Mouse (Mus musculus) CH12.LX (cell line): ENCODE measurements at regions not wholly inside any gene's neighbourhood (a gene's known extent, or its start where the extent isn't known, plus 50 kb on each side); places are given as distances from the start of the nearest gene placed in this dataset.

Experiments
- DNase-seq: peaks from one replicate; pipeline ENCODE4 v3.0.0-alpha.2; 2013; ENCODE audit errors: extremely low read depth
- H3K27ac ChIP-seq: 2 replicates; pipeline ENCODE4 v1.5.1; 2012; ENCODE audit warnings: low read depth, mild to moderate bottlenecking, control low read depth, moderate library complexity; ENCODE audit not compliant: insufficient read depth
- H3K27me3 ChIP-seq: replicated peaks from 2 replicates; pipeline ENCODE3; 2012; ENCODE audit warnings: inconsistent platforms
- H3K36me3 ChIP-seq, 2 experiments: replicated peaks in 1 of 2; 2 replicates each; pipeline versions ENCODE3 to v1.6.1; 2012; ENCODE audit warnings: inconsistent platforms in 1 of 2, low read length in 1 of 2, mild to moderate bottlenecking in 1 of 2, mixed read lengths in 1 of 2, moderate library complexity in 1 of 2; ENCODE audit not compliant: control insufficient read depth in 1 of 2, insufficient read depth in 1 of 2
- H3K4me1 ChIP-seq, 2 experiments: 2 replicates each; pipeline ENCODE4 v1.6.1; 2012; ENCODE audit warnings: inconsistent platforms in 1 of 2, moderate library complexity in 1 of 2; ENCODE audit not compliant: insufficient read depth in 2 of 2, control insufficient read depth in 1 of 2
- H3K4me2 ChIP-seq: 2 replicates; pipeline ENCODE4 v1.6.1; 2012; ENCODE audit warnings: low read depth, mild to moderate bottlenecking, control low read depth; ENCODE audit not compliant: poor library complexity, insufficient read depth, severe bottlenecking
- H3K4me3 ChIP-seq, 3 experiments: fragments of 150-350 bp in 1 of 3; sonication (generic) in 1 of 3; replicated peaks in 1 of 3; 2 replicates each; pipeline versions ENCODE3 to v1.5.1; 2011 to 2012; ENCODE audit warnings: low read depth in 2 of 3, low read length in 2 of 3, mild to moderate bottlenecking in 2 of 3, moderate library complexity in 2 of 3, control low read depth in 1 of 3, improper control_type of control experiment in 1 of 3, inconsistent platforms in 1 of 3, mixed read lengths in 1 of 3; ENCODE audit not compliant: poor library complexity in 1 of 3
- H3K79me2 ChIP-seq: replicated peaks from 2 replicates; pipeline ENCODE4 v1.6.1; 2012; ENCODE audit warnings: mild to moderate bottlenecking, moderate library complexity; ENCODE audit not compliant: control insufficient read depth, poor library complexity, insufficient read depth, severe bottlenecking; ENCODE audit errors: extremely low read depth
- H3K9ac ChIP-seq: 2 replicates; pipeline ENCODE4 v1.6.1; 2012; ENCODE audit warnings: low read depth, mild to moderate bottlenecking, control low read depth, moderate library complexity; ENCODE audit not compliant: insufficient read depth
- H3K9me3 ChIP-seq: replicated peaks from 2 replicates; pipeline ENCODE3; 2012; ENCODE audit warnings: low read length, inconsistent platforms, mixed read lengths
- BHLHE40 ChIP-seq: IDR thresholded peaks from 2 replicates; pipeline ENCODE4 v1.6.1; 2011; ENCODE audit warnings: mild to moderate bottlenecking, low read depth, low read length, improper control_type of control experiment
- CHD2 ChIP-seq: IDR thresholded peaks from 2 replicates; pipeline ENCODE4 v1.6.1; 2011; ENCODE audit warnings: low read length, improper control_type of control experiment
- CTCF ChIP-seq, 2 experiments: IDR thresholded peaks in 1 of 2; conservative IDR thresholded peaks in 1 of 2; 2 replicates each; pipeline ENCODE4 v1.5.1; 2011 to 2012; ENCODE audit warnings: low read depth in 2 of 2, low read length in 2 of 2, improper control_type of control experiment in 1 of 2, inconsistent platforms in 1 of 2, mild to moderate bottlenecking in 1 of 2, moderate library complexity in 1 of 2
- E2F4 ChIP-seq: IDR thresholded peaks from 2 replicates; pipeline ENCODE4 v1.6.1; 2011; ENCODE audit warnings: low read depth, low read length, improper control_type of control experiment; ENCODE audit not compliant: insufficient replicate concordance
- ELF1 ChIP-seq: IDR thresholded peaks from 2 replicates; pipeline ENCODE4 v1.6.1; 2014; ENCODE audit warnings: low read depth, mild to moderate bottlenecking, inconsistent platforms, low read length, improper control_type of control experiment
- EP300 ChIP-seq: IDR thresholded peaks from 2 replicates; pipeline ENCODE4 v1.6.1; 2011; ENCODE audit warnings: low read length, improper control_type of control experiment
- GABPA ChIP-seq: IDR thresholded peaks from 2 replicates; pipeline ENCODE4 v1.6.1; 2012; ENCODE audit warnings: low read depth, low read length, improper control_type of control experiment, inconsistent platforms; ENCODE audit not compliant: insufficient replicate concordance
- HCFC1 ChIP-seq: IDR thresholded peaks from 2 replicates; pipeline ENCODE4 v1.6.1; 2012; ENCODE audit warnings: low read depth, mild to moderate bottlenecking, inconsistent platforms, low read length, improper control_type of control experiment
- IRF4 ChIP-seq: IDR thresholded peaks from 2 replicates; pipeline ENCODE4 v1.6.1; 2014; ENCODE audit warnings: low read depth, mild to moderate bottlenecking, inconsistent platforms, low read length, improper control_type of control experiment
- JUN ChIP-seq: IDR thresholded peaks from 2 replicates; pipeline ENCODE4 v1.6.1; 2011; ENCODE audit warnings: low read depth, mild to moderate bottlenecking, low read length, improper control_type of control experiment, moderate library complexity; ENCODE audit not compliant: insufficient read depth
- JUND ChIP-seq: conservative IDR thresholded peaks from 2 replicates; pipeline ENCODE4 v1.6.1; 2011; ENCODE audit warnings: low read depth, low read length, improper control_type of control experiment
- KAT2A ChIP-seq: IDR thresholded peaks from 2 replicates; pipeline ENCODE4 v1.6.1; 2012; ENCODE audit warnings: low read length, improper control_type of control experiment, inconsistent platforms; ENCODE audit not compliant: insufficient replicate concordance
- MAX ChIP-seq: IDR thresholded peaks from 2 replicates; pipeline ENCODE4 v1.6.1; 2011; ENCODE audit warnings: low read length, improper control_type of control experiment
- MAZ ChIP-seq: IDR thresholded peaks from 2 replicates; pipeline ENCODE4 v1.6.1; 2012; ENCODE audit warnings: low read depth, mild to moderate bottlenecking, inconsistent platforms, low read length, improper control_type of control experiment, moderate library complexity
- MEF2A ChIP-seq: IDR thresholded peaks from 2 replicates; pipeline ENCODE4 v1.6.1; 2014; ENCODE audit warnings: low read depth, mild to moderate bottlenecking, inconsistent platforms, low read length, improper control_type of control experiment, borderline replicate concordance
- MXI1 ChIP-seq: IDR thresholded peaks from 2 replicates; pipeline ENCODE4 v1.6.1; 2011; ENCODE audit warnings: mild to moderate bottlenecking, low read depth, low read length, improper control_type of control experiment
- POLR2A ChIP-seq: IDR thresholded peaks from 2 replicates; pipeline ENCODE4 v1.6.1; 2011; ENCODE audit warnings: low read depth, mild to moderate bottlenecking, improper control_type of control experiment, low read length
- POLR2AphosphoS2 ChIP-seq: IDR thresholded peaks from 2 replicates; pipeline ENCODE4 v1.6.1; 2011; ENCODE audit warnings: low read depth, low read length, improper control_type of control experiment
- RAD21 ChIP-seq: IDR thresholded peaks from 2 replicates; pipeline ENCODE4 v1.6.1; 2011; ENCODE audit warnings: low read depth, mild to moderate bottlenecking, low read length, improper control_type of control experiment, moderate library complexity
- SIN3A ChIP-seq: IDR thresholded peaks from 2 replicates; pipeline ENCODE4 v1.6.1; 2012; ENCODE audit warnings: low read length, improper control_type of control experiment, inconsistent platforms
- SMC3 ChIP-seq: IDR thresholded peaks from 2 replicates; pipeline ENCODE4 v1.6.1; 2011; ENCODE audit warnings: low read depth, low read length, improper control_type of control experiment
- TBP ChIP-seq: conservative IDR thresholded peaks from 2 replicates; pipeline ENCODE4 v1.6.1; 2011; ENCODE audit warnings: low read depth, low read length, improper control_type of control experiment
- TCF12 ChIP-seq: IDR thresholded peaks from 2 replicates; pipeline ENCODE4 v1.6.1; 2014; ENCODE audit warnings: low read depth, mild to moderate bottlenecking, inconsistent platforms, low read length, improper control_type of control experiment
- USF2 ChIP-seq: conservative IDR thresholded peaks from 2 replicates; pipeline ENCODE4 v1.6.1; 2011; ENCODE audit warnings: low read depth, low read length, improper control_type of control experiment
- ZC3H11A ChIP-seq: IDR thresholded peaks from 2 replicates; pipeline ENCODE4 v1.6.1; 2012; ENCODE audit warnings: low read depth, mild to moderate bottlenecking, inconsistent platforms, low read length, improper control_type of control experiment
- ZKSCAN1 ChIP-seq: IDR thresholded peaks from 2 replicates; pipeline ENCODE4 v1.6.1; 2012; ENCODE audit warnings: low read depth, inconsistent platforms, low read length, improper control_type of control experiment, borderline replicate concordance
- ZMIZ1 ChIP-seq: IDR thresholded peaks from 2 replicates; pipeline ENCODE4 v1.6.1; 2012; ENCODE audit warnings: low read depth, mild to moderate bottlenecking, inconsistent platforms, low read length, improper control_type of control experiment
- dilution Hi-C: fragments of 300-500 bp; cut with MboI; formaldehyde crosslinking; loops from 2 replicates; pipeline ENCODE4 v1.14.3; 2020; ENCODE audit warnings: low sequenced_read_pairs; ENCODE audit not compliant: extremely low pct_unique_long_range_greater_than_20kb, extremely low pct_ligation_motif_present
- in situ Hi-C: fragments of 300-500 bp; cut with MboI; formaldehyde crosslinking; loops from 3 replicates; pipeline ENCODE4 v1.14.3; 2019; ENCODE audit warnings: low sequenced_read_pairs, low pct_ligation_motif_present, low pct_unique_long_range_greater_than_20kb, mixed read lengths

DNA sequence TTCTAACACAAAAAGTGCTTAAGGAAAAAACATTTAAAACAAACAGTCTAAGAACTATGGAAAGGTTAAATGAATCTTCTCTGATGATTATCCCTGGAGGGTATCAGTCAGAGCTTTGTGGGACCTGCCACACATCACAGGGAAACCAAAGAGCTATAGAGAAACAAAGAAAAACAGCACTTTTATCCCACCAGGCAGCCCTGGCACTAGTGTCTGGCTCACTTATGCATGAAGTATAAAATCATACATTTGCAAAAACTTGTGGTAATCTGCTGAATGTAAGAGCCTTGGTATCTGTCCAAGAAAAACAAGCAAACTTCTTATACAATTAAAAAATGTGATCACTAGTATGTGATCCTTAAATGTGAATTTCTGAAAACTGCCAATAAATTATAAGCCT is 972.4 kb upstream of the Ctnnd2 start:
- TF ChIP-seq POLR2AphosphoS2 (no peak), EP300 (no peak), MAZ (no peak), KAT2A (no peak), TCF12 (no peak), ELF1 (no peak), MAX (no peak), POLR2A (no peak), SMC3 (no peak), BHLHE40 (no peak), JUND (no peak), TBP (no peak), MEF2A (no peak), GABPA (no peak), HCFC1 (no peak), E2F4 (no peak), RAD21 (no peak)
- no peak for DNase-seq
- Histone ChIP-seq H3K4me1 (no peaks in the 10 kb centered on the region), H3K79me2 (no peaks in the 10 kb centered on the region), H3K9ac (no peak overlapping the region), H3K27ac (no peak overlapping the region), H3K36me3 (no peaks in the 10 kb centered on the region), H3K4me3 (no peak overlapping the region), H3K9me3 (peaks cover 28% of the 10 kb centered on the region), H3K4me2 (no peak overlapping the region), H3K27me3 (no peaks in the 10 kb centered on the region)
- in situ Hi-C loops (no loop called here), dilution Hi-C loops (no loop called here)

DNA sequence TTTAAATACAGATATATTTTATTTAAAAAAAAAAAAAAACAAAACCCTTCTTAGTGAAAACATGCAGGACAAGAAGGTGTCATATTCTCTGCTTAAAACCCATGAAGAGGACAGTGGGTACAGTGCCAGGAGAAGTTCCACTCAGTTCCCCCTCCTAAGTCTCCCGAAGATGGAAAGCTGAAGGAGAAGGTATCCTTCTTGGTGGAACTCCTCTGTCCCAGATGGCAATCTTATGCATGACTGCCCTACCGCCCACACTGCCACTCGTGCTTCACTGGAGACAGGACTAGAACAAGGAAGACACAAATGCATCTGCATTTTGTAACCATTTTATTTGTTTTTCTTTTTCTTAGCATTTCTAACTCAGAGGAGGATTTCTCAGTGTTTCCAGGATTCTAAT is 948.7 kb upstream of the Ctnnd2 start:
- Histone ChIP-seq H3K9ac (no peak overlapping the region), H3K36me3 (no peaks in the 10 kb centered on the region), H3K79me2 (no peaks in the 10 kb centered on the region), H3K27me3 (no peaks in the 10 kb centered on the region), H3K9me3 (peaks cover 31% of the 10 kb centered on the region), H3K4me2 (no peak overlapping the region), H3K27ac (no peak overlapping the region), H3K4me1 (no peaks in the 10 kb centered on the region), H3K4me3 (no peak overlapping the region)
- no peak for TF ChIP-seq MAZ
- dilution Hi-C loops, result no loop called here
- in situ Hi-C loops, result no loop called here
- no peak for DNase-seq

DNA sequence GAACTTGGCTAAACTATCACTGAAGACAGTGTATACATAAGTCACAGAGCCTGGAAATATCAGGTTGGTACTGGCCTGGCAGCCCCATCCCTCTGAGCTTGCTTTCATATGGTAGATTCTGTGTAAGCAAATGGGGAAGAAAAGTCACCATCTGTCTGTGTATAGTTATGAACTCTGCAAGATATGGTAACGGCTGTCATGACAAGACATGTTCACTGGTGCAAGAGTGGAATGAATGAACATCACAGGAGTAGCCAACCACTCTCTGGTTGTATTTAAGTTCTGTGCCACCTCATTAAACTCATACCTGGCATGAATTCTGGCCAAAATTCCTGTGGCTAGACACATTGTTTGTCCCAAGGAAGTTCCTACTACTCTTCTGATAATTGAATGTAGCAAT is 945.5 kb upstream of the Ctnnd2 start:
- H3K27me3 ChIP-seq, result no peaks in the 10 kb centered on the region
- peaks cover 42% of the 10 kb centered on the region for H3K9me3 ChIP-seq
- H3K36me3 ChIP-seq, result no peaks in the 10 kb centered on the region
- dilution Hi-C loops (no loop called here), in situ Hi-C loops (no loop called here)
- no peak overlapping the region for H3K4me3 ChIP-seq
- no peaks in the 10 kb centered on the region for H3K4me1 ChIP-seq
- no peak overlapping the region for H3K27ac ChIP-seq
- H3K9ac ChIP-seq, result no peak overlapping the region
- H3K4me2 ChIP-seq, result no peak overlapping the region
- H3K79me2 ChIP-seq, result no peaks in the 10 kb centered on the region
- DNase-seq, result no peak
- TF ChIP-seq CHD2 (no peak), JUN (no peak), IRF4 (no peak), ZC3H11A (no peak), MAX (no peak), MXI1 (no peak), ZMIZ1 (no peak), USF2 (no peak), SIN3A (no peak), SMC3 (no peak), ZKSCAN1 (no peak), CTCF (conservative IDR thresholded peaks at IDR 0.05 in 1 of 2, IDR thresholded peaks at IDR 0.05 in 1 of 2; ENCODE audit: low read depth in 2 of 2, low read length in 2 of 2) (no peak), E2F4 (no peak), POLR2AphosphoS2 (no peak)
